Mouse (Mus musculus): Measurements from ENCODE around the gene Kctd17.
A peak's percentile ranks its signal among the peaks of the same experiment; 100 is the strongest.

- TF ChIP-seq CTCF (IDR thresholded peaks at IDR 0.05; ENCODE audit: borderline replicate concordance, insufficient read depth, low read length): no peak
- peak; percentile 87 for TF ChIP-seq POLR2A (IDR thresholded peaks at IDR 0.05; ENCODE audit: low read depth, low read length)
Observed at GRCm38 (mm10) chr15:78406293-78406934, 21.9 kb upstream of the Kctd17 start, which contains the start of gene Mpst.

Data from embryonic fibroblast, embryonic 13.5 days (primary cell).